Mouse (Mus musculus) heart, embryonic 12.5 days (tissue): ENCODE measurements around the gene Irgc1. TPM values are rescaled to one million over a fixed set of nuclear protein-coding genes. Genes with fewer than 3 reads are reported as not detected.

ENCODE experiments used
- ATAC-seq: fragments of 200-750 bp; cut with Nextera tagmentation; 2 replicates; pipeline ENCODE4 v1.8.0; 2017; ENCODE audit warnings: moderate TSS enrichment, moderate library complexity; ENCODE audit not compliant: insufficient number of reproducible peaks, low FRiP score
- H3K27ac ChIP-seq: fragments of 300-500 bp; sonication (generic); 2 replicates; pipeline ENCODE4 v1.5.1; 2016; ENCODE audit warnings: mild to moderate bottlenecking, moderate library complexity; ENCODE audit not compliant: poor library complexity, severe bottlenecking
- H3K27me3 ChIP-seq: fragments of 300-500 bp; sonication (generic); replicated peaks from 2 replicates; pipeline ENCODE4 v1.6.1; 2016; ENCODE audit warnings: mild to moderate bottlenecking, moderate library complexity
- H3K36me3 ChIP-seq: fragments of 300-500 bp; sonication (generic); 2 replicates; pipeline ENCODE4 v1.6.1; 2016; ENCODE audit warnings: mild to moderate bottlenecking, moderate library complexity
- H3K4me1 ChIP-seq: fragments of 300-500 bp; sonication (generic); replicated peaks from 2 replicates; pipeline ENCODE4 v1.6.1; 2016; ENCODE audit warnings: mild to moderate bottlenecking
- H3K4me2 ChIP-seq: fragments of 300-500 bp; sonication (generic); 2 replicates; pipeline ENCODE4 v1.6.1; 2016; ENCODE audit warnings: mild to moderate bottlenecking, moderate library complexity
- H3K4me3 ChIP-seq: fragments of 300-500 bp; sonication (generic); 2 replicates; pipeline ENCODE4 v1.5.1; 2016; ENCODE audit warnings: mild to moderate bottlenecking
- H3K9ac ChIP-seq: fragments of 300-500 bp; sonication (generic); 2 replicates; pipeline ENCODE4 v1.6.1; 2016; ENCODE audit warnings: mild to moderate bottlenecking, moderate library complexity
- H3K9me3 ChIP-seq: fragments of 300-500 bp; sonication (generic); replicated peaks from 2 replicates; pipeline ENCODE4 v1.6.1; 2016; ENCODE audit warnings: mild to moderate bottlenecking, moderate library complexity
- WGBS: fragments of 180-500 bp; shearing (Covaris S2); methylation state at CpG from one replicate; pipeline ENCODE4 v1.1.7; 2016; 5-methylcytosine and 5-hydroxymethylcytosine counted together
- polyA plus RNA-seq: library from polyadenylated mRNA; unstranded; fragments of >200 nt; fragmentation: Nextera tagmentation; extraction: Ambion mirVana; gene quantifications from 2 replicates; pipeline ENCODE4 v1.2.1, GENCODE M21; 2016

The Irgc1 gene
- polyA plus RNA-seq, 1 experiment from 2014 or later: not detected

- no peaks in the 10 kb centered on the region; the same call in 1 of the 2 replicates for H3K36me3 ChIP-seq
- WGBS: 78% methylated on average over 6 of the region's 6 CpGs
- H3K4me2 ChIP-seq: no peak overlapping the region
- no peaks in the 10 kb centered on the region for H3K4me1 ChIP-seq
- no peak for ATAC-seq
- no peak overlapping the region for H3K9ac ChIP-seq
- peaks cover 13% of the 10 kb centered on the region; the same call in 1 of the 2 replicates for H3K9me3 ChIP-seq
- H3K27ac ChIP-seq: no peak overlapping the region
- H3K27me3 ChIP-seq: no peaks in the 10 kb centered on the region; the same call in 1 of the 2 replicates
- no peak overlapping the region for H3K4me3 ChIP-seq
Observed at GRCm38 (mm10) chr7:24472442-24472841, 20.3 kb upstream of the Irgc1 start.

- H3K4me1 ChIP-seq: no peaks in the 10 kb centered on the region
- no peak overlapping the region for H3K9ac ChIP-seq
- H3K36me3 ChIP-seq: no peaks in the 10 kb centered on the region; the same call in 1 of the 2 replicates
- no peak overlapping the region for H3K4me3 ChIP-seq
- H3K9me3 ChIP-seq: peaks cover 13% of the 10 kb centered on the region; the same call in 1 of the 2 replicates
- H3K4me2 ChIP-seq: no peak overlapping the region
- 88% methylated on average over 7 of the region's 7 CpGs for WGBS
- ATAC-seq: no peak
- no peaks in the 10 kb centered on the region; the same call in 1 of the 2 replicates for H3K27me3 ChIP-seq
- no peak overlapping the region for H3K27ac ChIP-seq
Observed at GRCm38 (mm10) chr7:24470356-24470755, 18.3 kb upstream of the Irgc1 start.

GRCm38 (mm10) chr7:24469126-24469525, 17.0 kb upstream of the Irgc1 start:
- Histone ChIP-seq H3K4me3 (no peak overlapping the region), H3K27me3 (no peaks in the 10 kb centered on the region), H3K9me3 (peaks cover 13% of the 10 kb centered on the region; the same call in 1 of the 2 replicates), H3K4me1 (no peaks in the 10 kb centered on the region), H3K4me2 (no peak overlapping the region), H3K9ac (no peak overlapping the region), H3K27ac (no peak overlapping the region), H3K36me3 (no peaks in the 10 kb centered on the region; the same call in 1 of the 2 replicates)
- no peak for ATAC-seq
- WGBS: 85% methylated on average over 3 of the region's 3 CpGs

GRCm38 (mm10) chr7:24467886-24468285, 15.8 kb upstream of the Irgc1 start:
- Histone ChIP-seq H3K4me3 (no peak overlapping the region), H3K9me3 (peaks cover 11% of the 10 kb centered on the region; the same call in 1 of the 2 replicates), H3K27ac (no peak overlapping the region), H3K27me3 (no peaks in the 10 kb centered on the region), H3K4me2 (no peak overlapping the region), H3K4me1 (no peaks in the 10 kb centered on the region), H3K9ac (no peak overlapping the region), H3K36me3 (no peaks in the 10 kb centered on the region; the same call in 1 of the 2 replicates)
- no peak for ATAC-seq
- 78% methylated on average over 5 of the region's 5 CpGs for WGBS

GRCm38 (mm10) chr7:24466835-24467234, 14.7 kb upstream of the Irgc1 start:
- H3K9ac ChIP-seq: no peak overlapping the region
- WGBS: 81% methylated on average over 6 of the region's 6 CpGs

GRCm38 (mm10) chr7:24462388-24463319, 10.6 kb upstream of the Irgc1 start, which contains the start of gene Plaur:
Gene Plaur, plus strand, starts transcription at chr7:24462484.
- 0 out of 2 replicates have a peak within 1 kb of the TSS, but pooled peaks have one; percentile 2 for H3K9ac ChIP-seq
- peak; percentile 51; the same call in 1 of the 2 replicates for ATAC-seq
- H3K4me3 ChIP-seq: peak within 1 kb of the TSS; percentile 29
- H3K4me2 ChIP-seq: peak within 1 kb of the TSS; percentile 56
- peaks cover 21% of the 10 kb centered on the region; the same call in 1 of the 2 replicates for H3K27me3 ChIP-seq
- peaks cover 17% of the 10 kb centered on the region for H3K4me1 ChIP-seq
- no peaks in the 10 kb centered on the region for H3K36me3 ChIP-seq
- WGBS: 4% methylated on average over 27 of the region's 27 CpGs
- 0 out of 2 replicates have a peak within 1 kb of the TSS, but pooled peaks have one; percentile 3 for H3K27ac ChIP-seq
- H3K9me3 ChIP-seq: no peaks in the 10 kb centered on the region

More at GRCm38 (mm10) chr7:24466835-24467234, 14.7 kb upstream of the Irgc1 start:
- H3K9me3 ChIP-seq: peaks cover 9% of the 10 kb centered on the region; the same call in 1 of the 2 replicates
- H3K27ac ChIP-seq: no peak overlapping the region
- no peak for ATAC-seq
- H3K4me1 ChIP-seq: peaks cover 7% of the 10 kb centered on the region
- 0 out of 2 replicates have a peak, but pooled peaks cover 8% of the 10 kb centered on the region for H3K27me3 ChIP-seq
- no peak overlapping the region for H3K4me2 ChIP-seq
- no peaks in the 10 kb centered on the region for H3K36me3 ChIP-seq
- H3K4me3 ChIP-seq: no peak overlapping the region

GRCm38 (mm10) chr7:24461376-24462051, 9.4 kb upstream of the Irgc1 start:
- no peak for ATAC-seq
- Histone ChIP-seq H3K9ac (no peak overlapping the region), H3K4me1 (peaks cover 17% of the 10 kb centered on the region), H3K9me3 (no peaks in the 10 kb centered on the region), H3K27me3 (peaks cover 23% of the 10 kb centered on the region; the same call in 1 of the 2 replicates), H3K27ac (no peak overlapping the region), H3K36me3 (no peaks in the 10 kb centered on the region), H3K4me3 (no peak overlapping the region), H3K4me2 (no peak overlapping the region)
- 41% methylated on average over 14 of the region's 14 CpGs for WGBS

- Histone ChIP-seq H3K9me3 (no peaks in the 10 kb centered on the region), H3K36me3 (no peaks in the 10 kb centered on the region), H3K9ac (no peak overlapping the region), H3K4me3 (no peak overlapping the region), H3K4me2 (no peak overlapping the region), H3K27me3 (peaks cover 23% of the 10 kb centered on the region; the same call in 1 of the 2 replicates), H3K27ac (no peak overlapping the region), H3K4me1 (peaks cover 17% of the 10 kb centered on the region)
- WGBS: 64% methylated on average over 3 of the region's 3 CpGs
- no peak for ATAC-seq
Observed at GRCm38 (mm10) chr7:24459843-24460242, 7.7 kb upstream of the Irgc1 start.

- Histone ChIP-seq H3K4me3 (no peak overlapping the region), H3K27ac (no peak overlapping the region), H3K9ac (no peak overlapping the region), H3K36me3 (no peaks in the 10 kb centered on the region), H3K9me3 (no peaks in the 10 kb centered on the region), H3K27me3 (peaks cover 23% of the 10 kb centered on the region; the same call in 1 of the 2 replicates), H3K4me1 (peaks cover 17% of the 10 kb centered on the region), H3K4me2 (no peak overlapping the region)
- WGBS: 73% methylated on average over 5 of the region's 5 CpGs
- no peak for ATAC-seq
Observed at GRCm38 (mm10) chr7:24459440-24459839, 7.3 kb upstream of the Irgc1 start.

GRCm38 (mm10) chr7:24457726-24458370, 5.8 kb upstream of the Irgc1 start:
- no peak overlapping the region for H3K9ac ChIP-seq
- no peak overlapping the region for H3K4me2 ChIP-seq
- no peak overlapping the region for H3K4me3 ChIP-seq
- H3K4me1 ChIP-seq: peaks cover 17% of the 10 kb centered on the region
- H3K27me3 ChIP-seq: peaks cover 23% of the 10 kb centered on the region; the same call in 1 of the 2 replicates
- no peak overlapping the region for H3K27ac ChIP-seq
- no peaks in the 10 kb centered on the region for H3K9me3 ChIP-seq
- no peaks in the 10 kb centered on the region for H3K36me3 ChIP-seq
- ATAC-seq: no peak
- WGBS: 59% methylated on average over 10 of the region's 10 CpGs
